Mouse (Mus musculus) heart, adult 2 months (tissue): ENCODE data around the gene Itgb7. TPM values are rescaled to one million over a fixed set of nuclear protein-coding genes. Genes with fewer than 3 reads are reported as not detected.

ENCODE experiments used
- DNase-seq, 2 experiments: peaks; one replicate each; pipeline ENCODE4 v3.0.0; 2021
- H3K27ac ChIP-seq: fragments of 200-600 bp; 2 replicates; pipeline ENCODE4 v1.8.1; 2022
- H3K27me3 ChIP-seq: fragments of 200-500 bp; 2 replicates; pipeline ENCODE4 v1.6.1; 2012; ENCODE audit warnings: mild to moderate bottlenecking, low read length, inconsistent platforms, mixed read lengths; ENCODE audit not compliant: control insufficient read depth, insufficient read depth
- H3K36me3 ChIP-seq: fragments of 200-500 bp; 2 replicates; pipeline ENCODE4 v1.6.1; 2012; ENCODE audit warnings: low read length, inconsistent platforms; ENCODE audit not compliant: control insufficient read depth, insufficient read depth
- H3K4me1 ChIP-seq: fragments of 200-500 bp; 2 replicates; pipeline ENCODE4 v1.6.1; 2011; ENCODE audit warnings: low read length; ENCODE audit not compliant: control insufficient read depth, insufficient read depth
- H3K4me3 ChIP-seq: fragments of 200-600 bp; 2 replicates; pipeline ENCODE4 v1.8.1; 2022
- H3K79me2 ChIP-seq: fragments of 200-500 bp; replicated peaks from 2 replicates; pipeline ENCODE4 v1.6.1; 2012; ENCODE audit warnings: mild to moderate bottlenecking, inconsistent platforms, low read length, moderate library complexity, mixed read lengths; ENCODE audit not compliant: control insufficient read depth, insufficient read depth
- H3K9ac ChIP-seq: fragments of 200-500 bp; 2 replicates; pipeline ENCODE4 v1.6.1; 2012; ENCODE audit warnings: low read depth, mild to moderate bottlenecking, control low read depth, inconsistent platforms, low read length, mixed read lengths
- CTCF ChIP-seq: fragments of 200-600 bp; IDR thresholded peaks from 2 replicates; pipeline ENCODE4 v1.8.1; 2022; ENCODE audit warnings: antibody characterized with exemption, mild to moderate bottlenecking, moderate library complexity
- EP300 ChIP-seq: fragments of 200-500 bp; IDR thresholded peaks from 2 replicates; pipeline ENCODE4 v1.6.1; 2011; ENCODE audit warnings: low read depth, low read length, control low read depth; ENCODE audit not compliant: insufficient read depth
- POLR2A ChIP-seq: fragments of 200-500 bp; IDR thresholded peaks from 2 replicates; pipeline ENCODE4 v1.6.1; 2011; ENCODE audit warnings: mild to moderate bottlenecking, low read depth, low read length, control low read depth; ENCODE audit not compliant: insufficient read depth
- WGBS: fragments of 180-500 bp; shearing (Covaris S2); methylation state at CpG from one replicate; pipeline ENCODE4 v1.1.7; 2018; 5-methylcytosine and 5-hydroxymethylcytosine counted together
- intact Hi-C: fragments of 180-260 bp; cut with DNase I; formaldehyde crosslinking; loops from one replicate; pipeline ENCODE4 v1.15.1; 2025
- polyA plus RNA-seq: library from polyadenylated mRNA; depleted of rRNA; stranded (reverse); fragments of >200 nt; gene quantifications from 2 replicates; pipeline ENCODE4 v1.2.3, GENCODE M21; 2012; rRNA removed
- total RNA-seq, 2 experiments: library from RNA; stranded (reverse); gene quantifications; 2 replicates each; pipeline ENCODE4 v1.2.3; 2021

Itgb7 gene
- total and polyA plus RNA-seq, 3 experiments: 1.5 to 4.6 (median 2.0) TPM

- Histone ChIP-seq H3K36me3 (no peaks in the 10 kb centered on the region), H3K79me2 (no peaks in the 10 kb centered on the region), H3K4me3 (no peak overlapping the region), H3K4me1 (peaks cover 2% of the 10 kb centered on the region), H3K9ac (no peak overlapping the region), H3K27ac (no peak overlapping the region), H3K27me3 (no peaks in the 10 kb centered on the region)
- no peak for DNase-seq
- WGBS: 57% methylated on average over 2 of the region's 2 CpGs
- no peak for TF ChIP-seq EP300
- no peak for TF ChIP-seq POLR2A
- no peak for TF ChIP-seq CTCF
- intact Hi-C loops: no loop called here
These were observed 62.7 kb downstream of the Itgb7 start for GRCm38 (mm10) chr15:102169064-102169463.

- Histone ChIP-seq H3K4me3 (no peak overlapping the region), H3K27ac (no peak overlapping the region), H3K9ac (no peak overlapping the region), H3K79me2 (no peaks in the 10 kb centered on the region), H3K36me3 (no peaks in the 10 kb centered on the region), H3K4me1 (peaks cover 2% of the 10 kb centered on the region), H3K27me3 (no peaks in the 10 kb centered on the region)
- intact Hi-C loops: no loop called here
- no peak for TF ChIP-seq EP300
- no peak for TF ChIP-seq POLR2A
- TF ChIP-seq CTCF: no peak
- 39% methylated on average over 6 of the region's 6 CpGs for WGBS
- DNase-seq: no peak
These were observed 64.1 kb downstream of the Itgb7 start for GRCm38 (mm10) chr15:102167620-102168021.

Other genes with a start within 250 kb of the Itgb7 start
- 1 to 10 TPM; 1.7 TPM for gene Krt8, start 227.5 kb downstream of the Itgb7 start, total RNA-seq
- 2.3 and 9.8 TPM in 2 replicates for gene Krt8, start 227.5 kb downstream of the Itgb7 start, polyA plus RNA-seq
- gene Krt18, start 203.8 kb downstream of the Itgb7 start, total RNA-seq: 1 to 10 TPM; 2.6 to 2.7 TPM
- 2.7 and 6.7 TPM in 2 replicates for gene Krt18, start 203.8 kb downstream of the Itgb7 start, polyA plus RNA-seq
- gene Eif4b, start 158.2 kb downstream of the Itgb7 start, total RNA-seq: 100 to 1,000 TPM; 138 to 177 TPM
- gene Eif4b, start 158.2 kb downstream of the Itgb7 start, polyA plus RNA-seq: 50.7 and 87.9 TPM in 2 replicates
- gene Tns2, start 131.5 kb downstream of the Itgb7 start, total RNA-seq: 100 to 1,000 TPM; 114 to 130 TPM
- gene Tns2, start 131.5 kb downstream of the Itgb7 start, polyA plus RNA-seq: 157 and 184 TPM in 2 replicates
- 10 to 100 TPM; 13.4 to 14.2 TPM for gene Spryd3, start 95.7 kb downstream of the Itgb7 start, total RNA-seq
- 23.1 and 24.2 TPM in 2 replicates for gene Spryd3, start 95.7 kb downstream of the Itgb7 start, polyA plus RNA-seq
- gene Igfbp6, start 87.6 kb downstream of the Itgb7 start, total RNA-seq: 10 to 100 TPM; 28.9 to 31.7 TPM
- gene Igfbp6, start 87.6 kb downstream of the Itgb7 start, polyA plus RNA-seq: 47.6 and 56.1 TPM in 2 replicates
- under 1 TPM in 1 of 2 experiments, not detected in 1; 0.09 TPM for gene Soat2, start 81.4 kb downstream of the Itgb7 start, total RNA-seq
- gene Soat2, start 81.4 kb downstream of the Itgb7 start, polyA plus RNA-seq: 0.12 and 0.16 TPM in 2 replicates
- gene Zfp740, start 28.7 kb downstream of the Itgb7 start, total RNA-seq: 10 to 100 TPM; 31.6 to 32.8 TPM
- gene Zfp740, start 28.7 kb downstream of the Itgb7 start, polyA plus RNA-seq: 16.2 and 29.9 TPM in 2 replicates
- gene Csad, start 27.2 kb downstream of the Itgb7 start, total RNA-seq: 10 to 100 TPM; 13.1 to 15.6 TPM
- gene Csad, start 27.2 kb downstream of the Itgb7 start, polyA plus RNA-seq: 33.4 and 42.1 TPM in 2 replicates
- 10 to 100 TPM; 18.1 to 20.3 TPM for gene Rarg, start 25.6 kb upstream of the Itgb7 start, total RNA-seq
- gene Rarg, start 25.6 kb upstream of the Itgb7 start, polyA plus RNA-seq: 19.9 and 26.9 TPM in 2 replicates
- gene Gm9918, start 38.6 kb upstream of the Itgb7 start, total RNA-seq: not detected
- gene Gm9918, start 38.6 kb upstream of the Itgb7 start, polyA plus RNA-seq: 0.06 TPM in 1 of 2 replicates, not detected in the other
- 10 to 100 TPM; 17.0 to 19.4 TPM for gene Mfsd5, start 47.5 kb upstream of the Itgb7 start, total RNA-seq
- 37.8 and 47.9 TPM in 2 replicates for gene Mfsd5, start 47.5 kb upstream of the Itgb7 start, polyA plus RNA-seq
- 1 to 10 TPM; 1.0 to 1.4 TPM for gene Espl1, start 64.3 kb upstream of the Itgb7 start, total RNA-seq
- gene Espl1, start 64.3 kb upstream of the Itgb7 start, polyA plus RNA-seq: 1.6 and 2.4 TPM in 2 replicates
- gene Pfdn5, start 94.2 kb upstream of the Itgb7 start, total RNA-seq: 100 to 1,000 TPM; 287 to 351 TPM
- gene Pfdn5, start 94.2 kb upstream of the Itgb7 start, polyA plus RNA-seq: 82.0 and 160 TPM in 2 replicates
- gene Myg1, start 99.8 kb upstream of the Itgb7 start, total RNA-seq: 10 to 100 TPM; 19.0 to 24.1 TPM
- gene Myg1, start 99.8 kb upstream of the Itgb7 start, polyA plus RNA-seq: 27.8 and 36.7 TPM in 2 replicates
- 10 to 100 TPM; 10.8 to 13.2 TPM for gene Aaas, start 118.8 kb upstream of the Itgb7 start, total RNA-seq
- gene Aaas, start 118.8 kb upstream of the Itgb7 start, polyA plus RNA-seq: 22.1 and 26.2 TPM in 2 replicates
- not detected for gene Sp7, start 135.2 kb upstream of the Itgb7 start, total RNA-seq
- 0.06 TPM in 1 of 2 replicates, not detected in the other for gene Sp7, start 135.2 kb upstream of the Itgb7 start, polyA plus RNA-seq
- gene Sp1, start 174.2 kb upstream of the Itgb7 start, total RNA-seq: 10 to 100 TPM; 36.5 to 41.5 TPM
- 9.6 and 17.3 TPM in 2 replicates for gene Sp1, start 174.2 kb upstream of the Itgb7 start, polyA plus RNA-seq
- under 1 TPM; 0.36 to 0.60 TPM for gene Amhr2, start 213.4 kb upstream of the Itgb7 start, total RNA-seq
- 0.31 and 0.44 TPM in 2 replicates for gene Amhr2, start 213.4 kb upstream of the Itgb7 start, polyA plus RNA-seq
- 10 to 100 TPM; 22.8 to 23.2 TPM for gene Prr13, start 227.1 kb upstream of the Itgb7 start, total RNA-seq
- 75.5 and 78.4 TPM in 2 replicates for gene Prr13, start 227.1 kb upstream of the Itgb7 start, polyA plus RNA-seq
- gene Pcbp2, start 238.6 kb upstream of the Itgb7 start, total RNA-seq: 100 to 1,000 TPM; 442 to 494 TPM
- 384 and 453 TPM in 2 replicates for gene Pcbp2, start 238.6 kb upstream of the Itgb7 start, polyA plus RNA-seq